Mouse (Mus musculus) heart, adult 2 months (tissue): Measurements from ENCODE around the gene Actb. TPM values are rescaled to one million over a fixed set of nuclear protein-coding genes. Genes with fewer than 3 reads are reported as not detected.

ENCODE experiments used
- DNase-seq, 2 experiments: peaks; one replicate each; pipeline ENCODE4 v3.0.0; 2021
- H3K27ac ChIP-seq: fragments of 200-600 bp; 2 replicates; pipeline ENCODE4 v1.8.1; 2022
- H3K27me3 ChIP-seq: fragments of 200-500 bp; 2 replicates; pipeline ENCODE4 v1.6.1; 2012; ENCODE audit warnings: mild to moderate bottlenecking, low read length, inconsistent platforms, mixed read lengths; ENCODE audit not compliant: control insufficient read depth, insufficient read depth
- H3K36me3 ChIP-seq: fragments of 200-500 bp; 2 replicates; pipeline ENCODE4 v1.6.1; 2012; ENCODE audit warnings: low read length, inconsistent platforms; ENCODE audit not compliant: control insufficient read depth, insufficient read depth
- H3K4me1 ChIP-seq: fragments of 200-500 bp; 2 replicates; pipeline ENCODE4 v1.6.1; 2011; ENCODE audit warnings: low read length; ENCODE audit not compliant: control insufficient read depth, insufficient read depth
- H3K4me3 ChIP-seq: fragments of 200-600 bp; 2 replicates; pipeline ENCODE4 v1.8.1; 2022
- H3K79me2 ChIP-seq: fragments of 200-500 bp; replicated peaks from 2 replicates; pipeline ENCODE4 v1.6.1; 2012; ENCODE audit warnings: mild to moderate bottlenecking, inconsistent platforms, low read length, moderate library complexity, mixed read lengths; ENCODE audit not compliant: control insufficient read depth, insufficient read depth
- H3K9ac ChIP-seq: fragments of 200-500 bp; 2 replicates; pipeline ENCODE4 v1.6.1; 2012; ENCODE audit warnings: low read depth, mild to moderate bottlenecking, control low read depth, inconsistent platforms, low read length, mixed read lengths
- CTCF ChIP-seq: fragments of 200-600 bp; IDR thresholded peaks from 2 replicates; pipeline ENCODE4 v1.8.1; 2022; ENCODE audit warnings: antibody characterized with exemption, mild to moderate bottlenecking, moderate library complexity
- EP300 ChIP-seq: fragments of 200-500 bp; IDR thresholded peaks from 2 replicates; pipeline ENCODE4 v1.6.1; 2011; ENCODE audit warnings: low read depth, low read length, control low read depth; ENCODE audit not compliant: insufficient read depth
- POLR2A ChIP-seq: fragments of 200-500 bp; IDR thresholded peaks from 2 replicates; pipeline ENCODE4 v1.6.1; 2011; ENCODE audit warnings: mild to moderate bottlenecking, low read depth, low read length, control low read depth; ENCODE audit not compliant: insufficient read depth
- WGBS: fragments of 180-500 bp; shearing (Covaris S2); methylation state at CpG from one replicate; pipeline ENCODE4 v1.1.7; 2018; 5-methylcytosine and 5-hydroxymethylcytosine counted together
- intact Hi-C: fragments of 180-260 bp; cut with DNase I; formaldehyde crosslinking; loops from one replicate; pipeline ENCODE4 v1.15.1; 2025
- polyA plus RNA-seq: library from polyadenylated mRNA; depleted of rRNA; stranded (reverse); fragments of >200 nt; gene quantifications from 2 replicates; pipeline ENCODE4 v1.2.3, GENCODE M21; 2012
- total RNA-seq, 2 experiments: library from RNA; stranded (reverse); gene quantifications; 2 replicates each; pipeline ENCODE4 v1.2.3; 2021

The Actb gene
- total and polyA plus RNA-seq, 3 experiments = 679 to 1,148 (median 987) TPM

DNA sequence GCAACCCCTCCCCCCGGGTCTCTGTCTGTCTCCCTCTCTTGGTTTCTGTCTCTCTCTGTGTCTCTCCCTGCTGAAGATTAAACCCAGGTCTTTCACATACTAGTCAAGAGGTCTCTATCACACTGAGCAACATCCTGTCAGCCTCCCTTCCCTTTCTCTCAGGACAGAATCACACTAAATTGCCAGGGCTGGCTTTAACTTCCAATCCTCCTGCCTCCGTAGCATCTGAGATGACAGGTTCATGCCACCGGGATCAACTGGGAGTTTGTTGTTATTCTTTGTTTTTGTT is 20.3 kb upstream of the Actb start:
- Histone ChIP-seq H3K4me1 (peaks cover 6% of the 10 kb centered on the region), H3K79me2 (no peaks in the 10 kb centered on the region), H3K27ac (peak overlapping the region; percentile 84), H3K9ac (no peak overlapping the region), H3K4me3 (no peak overlapping the region), H3K36me3 (no peaks in the 10 kb centered on the region), H3K27me3 (no peaks in the 10 kb centered on the region)
- TF ChIP-seq EP300 (no peak), POLR2A (no peak), CTCF (no peak)
- intact Hi-C loops = no loop called here
- 28% methylated on average over 3 of the region's 3 CpGs for WGBS
- no peak for DNase-seq

DNA sequence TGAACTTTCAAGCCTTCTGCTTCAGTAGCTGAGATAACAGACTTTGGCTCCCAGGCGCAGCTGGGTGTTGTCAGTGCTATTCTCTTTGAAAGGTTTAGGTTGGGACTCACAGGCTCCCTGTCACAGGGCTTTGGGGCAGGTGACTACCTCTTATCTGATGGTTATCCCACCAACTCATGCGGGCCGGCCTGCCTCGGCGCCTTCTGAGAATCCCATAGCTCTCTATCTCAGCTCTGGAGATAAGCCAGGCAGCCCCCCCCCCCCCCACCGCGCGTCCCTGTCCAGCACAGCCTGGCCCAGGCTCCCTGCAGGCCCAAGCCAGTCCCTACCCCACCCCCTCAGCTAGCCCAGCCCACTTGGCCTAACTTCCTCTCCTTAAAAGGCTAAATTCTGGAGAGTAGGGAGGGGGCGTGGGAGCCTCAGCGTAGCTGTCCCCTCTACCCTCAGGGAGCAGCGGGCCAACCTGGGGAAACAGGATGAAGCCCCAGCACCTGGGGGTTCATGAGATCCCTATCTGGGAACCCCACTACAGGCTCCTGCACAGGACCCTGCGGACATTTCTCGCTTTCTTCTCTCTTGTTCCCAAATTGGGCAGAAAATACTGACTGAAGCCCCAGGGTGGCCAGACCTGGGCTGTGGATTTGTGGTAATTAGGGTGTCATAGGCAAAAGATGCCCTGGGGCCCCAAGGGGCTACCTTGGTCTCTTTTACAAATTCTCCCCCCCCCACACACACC is 19.8 kb upstream of the Actb start:
- WGBS = 19% methylated on average over 13 of the region's 13 CpGs
- intact Hi-C loops = no loop called here
- H3K27me3 ChIP-seq = no peaks in the 10 kb centered on the region
- no peaks in the 10 kb centered on the region for H3K36me3 ChIP-seq
- no peak overlapping the region for H3K4me3 ChIP-seq
- H3K79me2 ChIP-seq = no peaks in the 10 kb centered on the region
- DNase-seq = peak; percentile 73 to 80
- H3K27ac ChIP-seq = peak overlapping the region; percentile 84
- peaks cover 10% of the 10 kb centered on the region for H3K4me1 ChIP-seq
- TF ChIP-seq POLR2A (no peak), CTCF (no peak), EP300 (no peak)
- H3K9ac ChIP-seq = peak overlapping the region; percentile 12; the same call in 1 of the 2 replicates

DNA sequence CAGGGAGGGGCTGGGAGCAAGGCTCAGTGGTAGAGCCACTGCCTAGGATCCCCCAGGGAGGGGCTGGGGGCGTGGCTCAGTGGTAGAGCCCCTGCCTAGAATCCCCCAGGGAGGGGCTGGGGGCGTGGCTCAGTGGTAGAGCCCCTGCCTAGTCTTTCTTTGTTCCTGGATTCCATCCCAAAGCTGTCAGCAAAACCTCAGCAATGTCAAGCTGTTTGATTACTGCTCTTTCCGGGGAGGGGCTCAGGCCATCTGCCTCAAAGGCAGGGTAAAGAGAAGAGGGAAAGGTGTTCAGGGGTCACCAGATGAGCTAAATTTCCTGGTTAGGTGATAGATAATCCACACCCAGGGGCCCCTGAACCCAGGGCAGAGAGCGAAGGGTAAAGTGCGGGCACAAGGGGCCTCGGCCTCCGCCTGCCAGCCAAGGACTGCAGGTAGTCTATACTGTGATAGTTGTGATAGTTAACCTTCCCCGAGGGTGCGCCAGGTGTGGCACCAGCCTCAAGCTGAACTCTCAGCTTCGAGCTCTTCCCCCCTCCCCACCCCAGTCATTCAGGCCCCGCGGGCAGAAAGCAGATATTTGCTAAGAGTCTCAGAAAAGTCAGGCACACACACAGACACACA is 17.9 kb upstream of the Actb start:
- 71% methylated on average over 12 of the region's 12 CpGs for WGBS
- H3K27me3 ChIP-seq = no peaks in the 10 kb centered on the region
- TF ChIP-seq EP300 (no peak), CTCF (no peak), POLR2A (no peak)
- no peak overlapping the region for H3K9ac ChIP-seq
- no peaks in the 10 kb centered on the region for H3K36me3 ChIP-seq
- peaks cover 15% of the 10 kb centered on the region for H3K4me1 ChIP-seq
- intact Hi-C loops = no loop called here
- DNase-seq = no peak
- H3K4me3 ChIP-seq = no peak overlapping the region
- H3K79me2 ChIP-seq = no peaks in the 10 kb centered on the region
- no peak overlapping the region for H3K27ac ChIP-seq

DNA sequence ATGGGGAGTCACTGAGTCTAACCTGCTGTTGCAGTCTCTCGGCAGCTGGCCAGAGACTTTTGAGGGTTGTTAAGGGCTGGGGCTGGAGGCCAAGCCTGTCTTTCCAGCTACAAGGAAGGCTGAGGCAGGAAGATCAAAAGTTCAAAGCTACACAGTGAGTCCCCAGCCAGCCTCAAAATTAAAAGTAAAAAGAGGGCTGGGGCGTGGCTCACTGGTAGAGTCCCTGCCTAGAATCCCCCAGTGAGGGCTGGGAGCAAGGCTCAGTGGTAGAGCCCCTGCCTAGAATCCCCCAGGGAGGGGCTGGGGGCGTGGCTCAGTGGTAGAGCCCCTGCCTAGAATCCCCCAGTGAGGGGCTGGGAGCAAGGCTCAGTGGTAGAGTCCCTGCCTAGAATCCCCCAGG is 17.2 kb upstream of the Actb start:
- no peaks in the 10 kb centered on the region for H3K79me2 ChIP-seq
- intact Hi-C loops = no loop called here
- TF ChIP-seq POLR2A (no peak), EP300 (no peak), CTCF (no peak)
- H3K27me3 ChIP-seq = no peaks in the 10 kb centered on the region
- no peak overlapping the region for H3K27ac ChIP-seq
- 77% methylated on average over 3 of the region's 3 CpGs for whole genome bisulfite sequencing
- no peaks in the 10 kb centered on the region for H3K36me3 ChIP-seq
- H3K9ac ChIP-seq = no peak overlapping the region
- H3K4me1 ChIP-seq = peaks cover 12% of the 10 kb centered on the region
- DNase-seq = no peak
- H3K4me3 ChIP-seq = no peak overlapping the region

DNA sequence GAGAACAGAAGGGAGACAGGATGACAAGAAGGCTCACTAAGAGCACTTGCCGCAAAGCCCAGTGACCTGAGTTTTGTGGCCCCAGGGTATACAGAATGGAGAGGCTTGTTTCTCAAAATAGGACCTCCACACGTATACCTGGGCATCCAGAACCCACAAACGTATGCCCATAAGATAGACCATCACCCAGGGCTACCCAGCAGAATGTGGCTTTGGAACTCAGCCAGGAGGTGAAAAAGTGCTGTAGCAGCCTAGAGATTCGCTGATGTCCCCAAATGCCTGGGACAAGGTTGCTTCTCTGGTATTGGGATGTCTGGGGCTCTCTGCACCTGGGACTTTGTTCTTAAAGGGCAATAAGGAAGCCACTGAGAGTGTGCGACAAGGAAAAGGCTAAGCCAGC is 15.7 kb upstream of the Actb start:
- peaks cover 10% of the 10 kb centered on the region for H3K4me1 ChIP-seq
- H3K4me3 ChIP-seq = no peak overlapping the region
- no peak overlapping the region for H3K9ac ChIP-seq
- H3K36me3 ChIP-seq = no peaks in the 10 kb centered on the region
- no peak for DNase-seq
- peak overlapping the region; percentile 85; the same call in 1 of the 2 replicates for H3K27ac ChIP-seq
- H3K79me2 ChIP-seq = no peaks in the 10 kb centered on the region
- TF ChIP-seq CTCF (no peak), EP300 (no peak), POLR2A (no peak)
- no peaks in the 10 kb centered on the region for H3K27me3 ChIP-seq
- intact Hi-C loops = no loop called here
- 88% methylated on average over 5 of the region's 5 CpGs for WGBS

DNA sequence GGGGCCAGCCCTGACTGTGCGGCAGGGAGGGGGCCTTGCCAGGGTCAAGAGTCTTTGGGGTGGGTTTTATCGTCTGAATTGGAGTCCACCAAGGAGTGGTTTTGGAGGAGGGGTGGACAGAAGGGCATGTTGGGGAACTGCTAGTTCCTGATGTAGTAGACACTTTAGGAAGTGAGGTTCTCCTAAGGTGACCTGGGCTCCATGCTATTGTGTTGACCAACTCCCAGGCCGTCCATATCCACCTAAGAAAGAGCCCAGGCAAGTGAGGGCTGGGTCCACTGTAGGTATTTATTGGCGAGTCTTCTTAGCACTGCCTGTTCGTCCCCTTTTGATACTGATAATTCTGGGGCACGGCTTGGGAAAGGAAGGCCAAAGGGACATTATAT is 14.5 kb upstream of the Actb start:
- H3K27me3 ChIP-seq = no peaks in the 10 kb centered on the region
- H3K4me1 ChIP-seq = peaks cover 10% of the 10 kb centered on the region
- DNase-seq = no peak
- peak overlapping the region; percentile 85 for H3K27ac ChIP-seq
- no peak for TF ChIP-seq EP300
- TF ChIP-seq CTCF = no peak
- TF ChIP-seq POLR2A = no peak
- no peak overlapping the region for H3K9ac ChIP-seq
- H3K79me2 ChIP-seq = no peaks in the 10 kb centered on the region
- intact Hi-C loops = no loop called here
- H3K4me3 ChIP-seq = no peak overlapping the region
- 23% methylated on average over 6 of the region's 6 CpGs for WGBS
- H3K36me3 ChIP-seq = no peaks in the 10 kb centered on the region
